ENCODE assay signal across 28 mouse cellular contexts in genomic region chr7:23950332-23950731, GRCm38 (mm10). TPM values are rescaled to one million over a fixed set of nuclear protein-coding genes. Genes with fewer than 3 reads are reported as not detected.
"Had no signal": no experiment of that assay in that cellular context is flagged by ENCODE, and none has a peak within 500 bp of the region (broad histone marks: within the 10 kb centered on the region; RNA-seq: fewer than 3 reads in every experiment).

Gene Vmn1r180 (plus strand): TSS chr7:23950632.

- H3K36me3 ChIP-seq: heart, embryonic 10.5 days; heart, embryonic 12.5 days; heart, embryonic 13.5 days; heart, embryonic 15.5 days; hindbrain, embryonic 10.5 days; hindbrain, embryonic 12.5 days; hindbrain, embryonic 15.5 days; intestine, embryonic 15.5 days; kidney, embryonic 15.5 days had no signal

- H3K27ac ChIP-seq: heart, embryonic 10.5 days; heart, embryonic 13.5 days; heart, embryonic 15.5 days; hindbrain, embryonic 10.5 days; hindbrain, embryonic 12.5 days; hindbrain, embryonic 14.5 days; hindbrain, embryonic 15.5 days; hindbrain, postnatal 0 days; intestine, embryonic 15.5 days; kidney, embryonic 15.5 days; kidney, postnatal 0 days; layer of hippocampus, adult 2 months; left cerebral cortex, adult 2 months had no signal

- H3K4me3 ChIP-seq: heart, embryonic 10.5 days; heart, embryonic 12.5 days; heart, embryonic 13.5 days; heart, embryonic 15.5 days; hindbrain, embryonic 10.5 days; hindbrain, embryonic 12.5 days; hindbrain, embryonic 15.5 days; intestine, embryonic 15.5 days; kidney, embryonic 15.5 days; layer of hippocampus, adult 2 months; left cerebral cortex, adult 2 months had no signal

- H3K4me1 ChIP-seq: heart, embryonic 10.5 days; heart, embryonic 12.5 days; heart, embryonic 13.5 days; heart, embryonic 15.5 days; hindbrain, embryonic 10.5 days; hindbrain, embryonic 12.5 days; hindbrain, embryonic 15.5 days; intestine, embryonic 15.5 days; kidney, embryonic 15.5 days had no signal

- ATAC-seq: hindbrain, embryonic 16.5 days; hindbrain, postnatal 0 days; inflammation-experienced regulatory T-cells, adult 6 months; intestine, embryonic 15.5 days; intestine, embryonic 16.5 days; intestine, postnatal 0 days had no signal

- H3K4me2 ChIP-seq: heart, embryonic 11.5 days; heart, embryonic 12.5 days; heart, embryonic 13.5 days; heart, embryonic 15.5 days; hindbrain, embryonic 12.5 days; hindbrain, embryonic 14.5 days; hindbrain, embryonic 15.5 days; intestine, embryonic 15.5 days; kidney, embryonic 15.5 days had no signal

- H3K27me3 ChIP-seq: heart, embryonic 12.5 days; heart, embryonic 13.5 days; heart, embryonic 15.5 days; hindbrain, embryonic 12.5 days; hindbrain, embryonic 15.5 days; intestine, embryonic 15.5 days; kidney, embryonic 15.5 days had no signal

- H3K9ac ChIP-seq: heart, embryonic 12.5 days; heart, embryonic 13.5 days; heart, embryonic 15.5 days; hindbrain, embryonic 12.5 days; hindbrain, embryonic 14.5 days; hindbrain, embryonic 15.5 days; intestine, embryonic 15.5 days; kidney, embryonic 15.5 days had no signal

- H3K9me3 ChIP-seq: intestine, embryonic 15.5 days; kidney, embryonic 15.5 days had no signal

RNA-seq across cellular contexts. Expression of gene Vmn1r180, which starts in this region (rescaled TPM):
- polyA plus RNA-seq: heart, embryonic 10.5 days; heart, embryonic 11.5 days; heart, embryonic 12.5 days; heart, embryonic 13.5 days; heart, embryonic 14.5 days; heart, embryonic 15.5 days; heart, embryonic 16.5 days; heart, postnatal 0 days; hindbrain, embryonic 10.5 days; hindbrain, embryonic 11.5 days; hindbrain, embryonic 12.5 days; hindbrain, embryonic 14.5 days; hindbrain, embryonic 15.5 days; hindbrain, embryonic 16.5 days; hindbrain, postnatal 0 days; inflammation-experienced regulatory T-cells, adult 6 months; intestine, embryonic 14.5 days; intestine, embryonic 15.5 days; intestine, embryonic 16.5 days; intestine, postnatal 0 days; kidney, adult 2 months; kidney, embryonic 14.5 days; kidney, embryonic 15.5 days; kidney, embryonic 16.5 days; kidney, postnatal 0 days; large intestine, adult 2 months had no signal
